ENCODE assay signal across 4 mouse cellular contexts in the genomic region with DNA sequence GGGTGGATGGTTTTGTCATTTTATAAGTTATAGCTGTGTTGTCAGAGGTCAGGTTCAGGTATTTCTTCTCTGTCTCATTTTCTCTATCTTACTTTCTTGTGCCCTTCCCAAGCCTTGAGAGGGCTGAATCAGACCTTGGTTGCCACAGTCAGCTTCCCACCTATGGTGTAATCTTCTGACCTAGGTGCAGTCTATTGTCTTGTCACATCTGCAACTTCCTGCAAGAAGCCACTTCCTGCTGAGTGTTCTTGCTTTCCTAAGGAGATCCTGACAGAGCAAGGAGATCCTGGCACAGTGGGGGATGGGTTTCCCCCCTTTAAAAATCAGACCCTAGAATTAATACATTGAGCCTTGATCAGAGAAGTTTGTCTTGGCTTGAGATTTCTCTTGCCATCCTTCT.
DNase-seq lines count a peak whose midpoint lies in the region; ATAC-seq lines count a peak whose summit lies in the region.
"Not testable (repeated sequence)": the region's sequence is repeated elsewhere in the genome, so short reads cannot be mapped to it uniquely, and the experiment has no call there.

No protein-coding gene starts in this region.

- not testable (repeated sequence) for H3K27me3 ChIP-seq in intestine, embryonic 14.5 days (replicated peaks; ENCODE audit: control insufficient read depth, insufficient read depth, low read length)

- ATAC-seq in granulocyte monocyte progenitor cell, adult 5-6 weeks (replicated peaks; ENCODE audit: poor library complexity, severe bottlenecking): 0 out of 2 replicates have a peak, but pooled peaks have one; percentile 20
- ATAC-seq in intestine, embryonic 14.5 days (replicated peaks; ENCODE audit: low FRiP score, low TSS enrichment, low read depth): not testable (repeated sequence)
- peak; percentile 44 for ATAC-seq in megakaryocyte progenitor cell, adult 5-6 weeks (replicated peaks; ENCODE audit: poor library complexity)

- not testable (repeated sequence) for H3K4me1 ChIP-seq in intestine, embryonic 14.5 days (replicated peaks; ENCODE audit: control insufficient read depth, insufficient read depth, low read length)

- not testable (repeated sequence) for H3K4me2 ChIP-seq in intestine, embryonic 14.5 days (ENCODE audit: low read length)

- H3K9ac ChIP-seq in intestine, embryonic 14.5 days (ENCODE audit: low read length): not testable (repeated sequence)

- H3K27ac ChIP-seq in intestine, embryonic 14.5 days (ENCODE audit: low read depth): not testable (repeated sequence)

- not testable (repeated sequence) for H3K36me3 ChIP-seq in intestine, embryonic 14.5 days (ENCODE audit: control insufficient read depth, insufficient read depth, low read length)

- peak; percentile 33 for DNase-seq in ES-CJ7 (ENCODE audit: low read depth, low spot score)
- peak; percentile 10 for DNase-seq in intestine, embryonic 14.5 days (ENCODE audit: low spot score)

- H3K9me3 ChIP-seq in intestine, embryonic 14.5 days (ENCODE audit: control insufficient read depth, low read length): not testable (repeated sequence)

- not testable (repeated sequence) for H3K4me3 ChIP-seq in intestine, embryonic 14.5 days (ENCODE audit: low read depth, low read length)
